Mouse (Mus musculus): ENCODE results near the gene Cdc42ep3. TPM values are rescaled to one million over a fixed set of nuclear protein-coding genes. Genes with fewer than 3 reads are reported as not detected.

Gene Cdc42ep3
- total RNA-seq, 2 experiments from 2014 or later, result 37.1 to 64.5 TPM

- 0 out of 2 replicates have a peak, but pooled peaks have one; percentile 13 for ATAC-seq (replicated peaks; ENCODE audit: poor library complexity)
Observed at GRCm38 (mm10) chr17:79295926-79296325, 59.0 kb downstream of the Cdc42ep3 start.

- peak; percentile 52; the same call in 1 of the 2 replicates for ATAC-seq (replicated peaks; ENCODE audit: poor library complexity)
Observed at GRCm38 (mm10) chr17:79291672-79292071, 63.2 kb downstream of the Cdc42ep3 start.

GRCm38 (mm10) chr17:79290697-79291096 lies 64.2 kb downstream of the Cdc42ep3 start:
- no peak for ATAC-seq (replicated peaks; ENCODE audit: poor library complexity)

GRCm38 (mm10) chr17:79287302-79287701 lies 67.6 kb downstream of the Cdc42ep3 start:
- ATAC-seq (replicated peaks; ENCODE audit: poor library complexity), result no peak

GRCm38 (mm10) chr17:79285030-79285601 lies 69.8 kb downstream of the Cdc42ep3 start:
- ATAC-seq (replicated peaks; ENCODE audit: poor library complexity), result no peak

Data from megakaryocyte progenitor cell, adult 5-6 weeks (primary cell).